Mouse (Mus musculus): Measurements from ENCODE around the gene Fpgs. TPM values are rescaled to one million over a fixed set of nuclear protein-coding genes. Genes with fewer than 3 reads are reported as not detected.
A peak's percentile ranks its signal among the peaks of the same experiment; 100 is the strongest.

The Fpgs gene
- polyA plus RNA-seq, 1 experiment, result 26.0 TPM

GRCm38 (mm10) chr2:32734480-32734879 lies 30.5 kb upstream of the Fpgs start:
- no peaks in the 10 kb centered on the region for H3K27me3 ChIP-seq (ENCODE audit: control insufficient read depth, insufficient read depth, low read length)
- H3K27ac ChIP-seq (ENCODE audit: insufficient read depth, low read depth, low read length), result peak overlapping the region; percentile 49; the same call in 1 of the 2 replicates
- H3K4me1 ChIP-seq (ENCODE audit: control insufficient read depth, insufficient read depth, insufficient read length, low read length), result peaks cover 4% of the 10 kb centered on the region
- H3K4me3 ChIP-seq (ENCODE audit: low read depth, low read length), result no peak overlapping the region
- WGBS, result 50% methylated on average over 4 of the region's 4 CpGs
- H3K36me3 ChIP-seq (ENCODE audit: control insufficient read depth, insufficient read depth, low read length), result no peaks in the 10 kb centered on the region
- TF ChIP-seq POLR2A (IDR thresholded peaks at IDR 0.05; ENCODE audit: low read depth, low read length) (no peak), CTCF (IDR thresholded peaks at IDR 0.05; ENCODE audit: extremely low read depth, insufficient read length, insufficient replicate concordance, low read depth, low read length) (no peak)

GRCm38 (mm10) chr2:32732695-32733094 lies 28.8 kb upstream of the Fpgs start:
- TF ChIP-seq POLR2A (IDR thresholded peaks at IDR 0.05; ENCODE audit: low read depth, low read length) (no peak), CTCF (IDR thresholded peaks at IDR 0.05; ENCODE audit: extremely low read depth, insufficient read length, insufficient replicate concordance, low read depth, low read length) (no peak)
- no peaks in the 10 kb centered on the region for H3K36me3 ChIP-seq (ENCODE audit: control insufficient read depth, insufficient read depth, low read length)
- no peak overlapping the region for H3K27ac ChIP-seq (ENCODE audit: insufficient read depth, low read depth, low read length)
- H3K27me3 ChIP-seq (ENCODE audit: control insufficient read depth, insufficient read depth, low read length), result no peaks in the 10 kb centered on the region
- peaks cover 4% of the 10 kb centered on the region for H3K4me1 ChIP-seq (ENCODE audit: control insufficient read depth, insufficient read depth, insufficient read length, low read length)
- H3K4me3 ChIP-seq (ENCODE audit: low read depth, low read length), result no peak overlapping the region
- 74% methylated on average over 6 of the region's 6 CpGs for WGBS

GRCm38 (mm10) chr2:32731911-32732310 lies 28.0 kb upstream of the Fpgs start:
- H3K27me3 ChIP-seq (ENCODE audit: control insufficient read depth, insufficient read depth, low read length), result no peaks in the 10 kb centered on the region
- no peak for TF ChIP-seq POLR2A (IDR thresholded peaks at IDR 0.05; ENCODE audit: low read depth, low read length)
- TF ChIP-seq CTCF (IDR thresholded peaks at IDR 0.05; ENCODE audit: extremely low read depth, insufficient read length, insufficient replicate concordance, low read depth, low read length), result no peak
- no peak overlapping the region for H3K27ac ChIP-seq (ENCODE audit: insufficient read depth, low read depth, low read length)
- H3K4me1 ChIP-seq (ENCODE audit: control insufficient read depth, insufficient read depth, insufficient read length, low read length), result peaks cover 4% of the 10 kb centered on the region
- 77% methylated on average over 4 of the region's 4 CpGs for WGBS
- no peak overlapping the region for H3K4me3 ChIP-seq (ENCODE audit: low read depth, low read length)
- H3K36me3 ChIP-seq (ENCODE audit: control insufficient read depth, insufficient read depth, low read length), result no peaks in the 10 kb centered on the region

GRCm38 (mm10) chr2:32730854-32731253 lies 26.9 kb upstream of the Fpgs start:
- no peaks in the 10 kb centered on the region for H3K27me3 ChIP-seq (ENCODE audit: control insufficient read depth, insufficient read depth, low read length)
- H3K4me3 ChIP-seq (ENCODE audit: low read depth, low read length), result no peak overlapping the region
- TF ChIP-seq CTCF (IDR thresholded peaks at IDR 0.05; ENCODE audit: extremely low read depth, insufficient read length, insufficient replicate concordance, low read depth, low read length) (no peak), POLR2A (IDR thresholded peaks at IDR 0.05; ENCODE audit: low read depth, low read length) (no peak)
- peaks cover 2% of the 10 kb centered on the region for H3K4me1 ChIP-seq (ENCODE audit: control insufficient read depth, insufficient read depth, insufficient read length, low read length)
- 56% methylated on average over 11 of the region's 11 CpGs for WGBS
- no peak overlapping the region for H3K27ac ChIP-seq (ENCODE audit: insufficient read depth, low read depth, low read length)
- no peaks in the 10 kb centered on the region for H3K36me3 ChIP-seq (ENCODE audit: control insufficient read depth, insufficient read depth, low read length)

- no peak overlapping the region for H3K4me3 ChIP-seq (ENCODE audit: low read depth, low read length)
Measured at GRCm38 (mm10) chr2:32729547-32729946, 25.6 kb upstream of the Fpgs start.

GRCm38 (mm10) chr2:32728463-32728862 lies 24.5 kb upstream of the Fpgs start:
- H3K27me3 ChIP-seq (ENCODE audit: control insufficient read depth, insufficient read depth, low read length), result no peaks in the 10 kb centered on the region
- TF ChIP-seq CTCF (IDR thresholded peaks at IDR 0.05; ENCODE audit: extremely low read depth, insufficient read length, insufficient replicate concordance, low read depth, low read length), result no peak
- no peak for TF ChIP-seq POLR2A (IDR thresholded peaks at IDR 0.05; ENCODE audit: low read depth, low read length)
- no peaks in the 10 kb centered on the region for H3K36me3 ChIP-seq (ENCODE audit: control insufficient read depth, insufficient read depth, low read length)
- 55% methylated on average over 7 of the region's 7 CpGs for WGBS
- peaks cover 4% of the 10 kb centered on the region for H3K4me1 ChIP-seq (ENCODE audit: control insufficient read depth, insufficient read depth, insufficient read length, low read length)
- H3K4me3 ChIP-seq (ENCODE audit: low read depth, low read length), result peak overlapping the region; percentile 58
- no peak overlapping the region for H3K27ac ChIP-seq (ENCODE audit: insufficient read depth, low read depth, low read length)

More at GRCm38 (mm10) chr2:32729547-32729946, 25.6 kb upstream of the Fpgs start:
- no peaks in the 10 kb centered on the region for H3K27me3 ChIP-seq (ENCODE audit: control insufficient read depth, insufficient read depth, low read length)
- TF ChIP-seq CTCF (IDR thresholded peaks at IDR 0.05; ENCODE audit: extremely low read depth, insufficient read length, insufficient replicate concordance, low read depth, low read length) (no peak), POLR2A (IDR thresholded peaks at IDR 0.05; ENCODE audit: low read depth, low read length) (no peak)
- 90% methylated on average over 4 of the region's 4 CpGs for WGBS
- H3K27ac ChIP-seq (ENCODE audit: insufficient read depth, low read depth, low read length), result no peak overlapping the region
- no peaks in the 10 kb centered on the region for H3K36me3 ChIP-seq (ENCODE audit: control insufficient read depth, insufficient read depth, low read length)
- H3K4me1 ChIP-seq (ENCODE audit: control insufficient read depth, insufficient read depth, insufficient read length, low read length), result peaks cover 4% of the 10 kb centered on the region

- Histone ChIP-seq H3K27me3 (ENCODE audit: control insufficient read depth, insufficient read depth, low read length) (no peaks in the 10 kb centered on the region), H3K36me3 (ENCODE audit: control insufficient read depth, insufficient read depth, low read length) (no peaks in the 10 kb centered on the region), H3K4me1 (ENCODE audit: control insufficient read depth, insufficient read depth, insufficient read length, low read length) (peaks cover 4% of the 10 kb centered on the region), H3K4me3 (ENCODE audit: low read depth, low read length) (peak overlapping the region; percentile 58), H3K27ac (ENCODE audit: insufficient read depth, low read depth, low read length) (no peak overlapping the region)
- TF ChIP-seq CTCF (IDR thresholded peaks at IDR 0.05; ENCODE audit: extremely low read depth, insufficient read length, insufficient replicate concordance, low read depth, low read length), result no peak
- TF ChIP-seq POLR2A (IDR thresholded peaks at IDR 0.05; ENCODE audit: low read depth, low read length), result peak; percentile 30; the same call in 1 of the 2 replicates
- WGBS, result 4% methylated on average over 16 of the region's 16 CpGs
Measured at GRCm38 (mm10) chr2:32727435-32727834, 23.5 kb upstream of the Fpgs start.

Data from small intestine, adult 2 months (tissue).